Mouse (Mus musculus): ENCODE measurements around the gene Ckap4.
"Not testable (repeated sequence)": the region's sequence is repeated elsewhere in the genome, so short reads cannot be mapped to it uniquely, and the experiment has no call there.

The Ckap4 gene

GRCm38 (mm10) chr10:84498867-84499266, 35.0 kb downstream of the Ckap4 start:
- no peak for DNase-seq (ENCODE audit: low read depth)

DNA sequence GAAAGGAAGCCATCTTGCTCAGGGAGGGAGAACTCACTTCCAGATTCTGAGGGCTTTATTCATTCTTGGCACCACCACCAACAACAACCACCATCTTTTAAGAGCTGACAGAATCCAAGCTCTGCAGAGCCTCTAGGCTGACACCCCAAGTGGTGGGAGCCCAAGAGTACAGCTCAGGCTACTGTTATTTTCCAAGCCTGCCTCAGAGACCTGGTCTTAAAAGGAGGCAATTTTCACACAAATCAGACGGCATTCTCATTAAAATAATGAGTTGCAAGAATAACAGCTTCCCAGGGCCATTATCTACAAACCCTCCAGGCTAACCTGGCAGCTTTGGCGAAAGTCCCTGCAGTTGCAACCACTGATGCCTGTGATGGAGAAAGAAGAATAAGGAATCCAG, 37.1 kb downstream of the Ckap4 start:
- DNase-seq (ENCODE audit: low read depth), result no peak

DNA sequence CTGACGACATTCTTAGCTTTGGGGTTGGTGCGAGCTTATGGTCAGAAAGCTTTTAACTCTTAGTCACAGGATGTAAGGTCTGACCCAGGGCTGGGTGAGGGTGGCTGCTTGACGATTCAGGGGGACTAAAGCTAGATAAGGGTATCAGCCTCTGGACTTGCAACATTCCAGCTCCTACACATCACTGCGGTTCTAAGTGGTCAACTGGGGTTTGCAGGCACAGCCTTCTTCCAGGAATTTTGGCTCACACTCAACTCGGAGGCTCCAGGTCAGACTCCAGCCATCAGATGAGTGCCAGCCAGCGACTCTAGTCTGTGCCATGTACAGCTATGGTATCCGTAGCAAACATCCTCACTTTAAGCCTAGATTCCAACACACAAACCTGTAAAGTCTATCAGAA, 39.4 kb downstream of the Ckap4 start:
- DNase-seq (ENCODE audit: low read depth), result no peak

GRCm38 (mm10) chr10:84490115-84490514, 43.7 kb downstream of the Ckap4 start:
- no peak for DNase-seq (ENCODE audit: low read depth)

DNA sequence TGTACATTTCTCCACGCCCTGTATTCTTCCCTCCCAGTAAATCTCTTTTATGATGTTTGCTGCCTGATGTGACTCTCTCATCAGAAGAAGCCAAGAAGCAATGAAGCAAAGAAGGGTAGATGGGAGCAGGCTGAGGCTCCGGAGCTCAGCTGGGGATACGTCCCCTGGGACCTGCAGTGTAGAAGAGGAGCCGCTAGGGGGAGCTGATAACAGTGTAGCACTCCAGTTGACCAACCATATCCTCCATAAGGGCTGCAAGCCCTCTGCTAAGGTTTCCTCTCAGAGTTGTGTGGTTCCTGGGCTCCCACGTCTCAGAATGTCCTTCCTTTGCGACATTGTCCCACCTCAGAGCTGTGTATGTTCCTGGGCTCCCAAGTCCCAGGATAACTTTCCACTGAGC, 45.5 kb downstream of the Ckap4 start:
- peak; percentile 69 for DNase-seq (ENCODE audit: low read depth)

DNA sequence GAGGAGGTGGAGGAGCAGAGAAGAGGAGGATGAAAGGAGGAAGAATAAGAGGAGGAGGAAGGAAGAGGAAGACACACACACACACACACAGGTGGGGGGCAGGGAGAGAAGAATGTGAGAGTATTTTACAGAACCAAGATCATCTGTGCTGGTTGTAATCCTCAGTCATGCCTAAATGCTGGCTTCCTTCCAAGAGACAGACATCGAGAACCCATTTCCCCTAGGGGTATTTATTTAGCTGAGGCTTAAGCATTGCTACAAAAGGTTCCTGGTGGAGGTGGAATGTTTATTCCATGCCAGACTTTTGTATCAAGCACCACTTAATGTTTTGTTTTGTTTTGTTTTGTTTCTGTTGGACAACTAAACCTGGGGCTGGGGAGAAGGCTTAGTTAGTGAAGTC, 49.2 kb downstream of the Ckap4 start:
- DNase-seq (ENCODE audit: low read depth), result peak; percentile 45

DNA sequence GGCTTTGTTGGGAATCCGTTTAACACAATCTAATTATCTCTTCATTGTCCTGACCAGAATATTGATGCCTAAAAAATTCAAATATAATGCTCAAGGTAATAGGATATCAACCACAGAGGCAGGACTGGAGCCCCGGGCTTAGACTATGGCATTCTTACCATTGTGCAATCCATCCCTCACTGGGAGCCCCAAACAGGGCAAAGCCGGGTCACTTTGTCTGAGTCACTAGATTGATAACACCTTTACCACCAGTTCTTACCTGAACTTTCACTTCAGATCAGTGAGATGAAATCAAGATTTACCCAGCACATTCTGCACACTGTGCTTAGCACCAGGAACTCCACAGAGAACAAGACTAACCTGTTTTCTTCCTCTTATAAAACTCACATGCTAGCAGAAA, 50.3 kb downstream of the Ckap4 start:
- DNase-seq (ENCODE audit: low read depth), result peak; percentile 37

DNA sequence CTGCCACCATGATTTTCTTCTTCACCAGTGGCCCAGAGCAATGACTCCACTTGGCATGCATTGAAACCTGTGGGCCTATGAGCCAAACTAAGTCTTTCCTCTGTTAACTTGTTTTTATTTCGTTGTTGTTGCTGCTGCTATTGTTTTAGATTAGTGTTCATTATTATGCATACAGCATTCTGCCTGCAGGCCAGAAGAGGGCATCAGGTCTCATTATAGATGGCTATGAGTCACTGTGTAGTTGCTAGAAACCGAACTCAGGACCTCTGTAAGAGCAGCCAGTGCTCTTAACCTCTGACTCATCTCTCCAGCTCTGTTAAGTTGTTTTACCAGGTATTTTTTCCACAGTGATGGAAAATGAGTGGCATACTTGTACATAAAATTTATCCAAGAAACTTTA, 50.8 kb downstream of the Ckap4 start:
- peak; percentile 38 for DNase-seq (ENCODE audit: low read depth)

GRCm38 (mm10) chr10:84482418-84482817, 51.4 kb downstream of the Ckap4 start:
- DNase-seq (ENCODE audit: low read depth), result not testable (repeated sequence)

- peak; percentile 78 for DNase-seq (ENCODE audit: low read depth)
Observed at GRCm38 (mm10) chr10:84481327-84481671, 52.6 kb downstream of the Ckap4 start.

DNA sequence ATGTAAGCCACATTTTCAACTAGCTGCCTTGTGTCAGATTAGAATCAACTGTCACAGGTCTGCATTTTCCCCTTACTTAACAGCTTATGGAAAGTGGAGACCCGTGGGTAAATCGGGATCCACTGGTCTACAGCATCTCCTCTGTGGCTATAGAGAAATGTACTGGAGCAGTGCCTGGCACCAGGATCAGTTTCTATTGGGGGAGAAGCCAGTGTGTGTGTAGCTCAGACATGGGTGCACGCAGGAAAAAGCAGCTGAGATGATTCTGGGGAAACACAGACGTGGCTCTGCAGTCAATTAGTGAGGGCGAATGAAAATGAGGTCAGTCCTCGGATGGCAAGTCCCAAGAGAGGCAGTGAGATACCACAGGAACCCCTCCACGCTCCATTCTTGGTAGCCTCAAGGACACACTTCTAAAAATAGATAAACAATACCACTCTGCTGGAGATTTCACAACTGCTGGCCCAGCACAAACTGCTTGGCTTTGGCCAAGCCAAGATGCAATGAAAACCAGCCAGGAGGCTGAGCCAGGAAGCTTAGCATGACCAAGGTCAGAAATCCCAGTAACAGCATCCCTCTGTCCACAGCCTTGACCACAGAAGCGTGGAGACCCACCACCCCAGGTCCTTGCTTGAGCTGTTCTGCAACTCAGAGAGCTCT, 53.1 kb downstream of the Ckap4 start:
- DNase-seq (ENCODE audit: low read depth), result peak; percentile 90

DNA sequence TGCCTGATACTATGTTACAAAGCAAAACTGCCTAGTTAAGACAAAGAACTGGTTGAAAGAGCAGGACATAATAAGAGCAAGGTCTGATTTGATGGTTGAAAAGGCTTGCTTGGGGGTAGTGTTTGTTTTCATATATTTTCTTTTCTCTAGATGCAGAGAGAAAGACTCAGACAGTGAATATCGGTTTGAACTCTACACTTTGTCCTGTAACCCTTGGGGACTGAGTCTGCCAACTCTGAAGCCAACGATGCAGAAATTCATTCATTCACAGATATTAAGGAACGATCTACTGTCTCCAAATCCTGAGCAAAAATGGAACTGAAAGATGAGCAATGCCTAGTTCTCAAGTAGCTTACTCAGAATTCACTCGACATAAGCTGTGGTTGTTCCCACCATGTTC, 53.7 kb downstream of the Ckap4 start:
- no peak for DNase-seq (ENCODE audit: low read depth)

GRCm38 (mm10) chr10:84477613-84478076, 56.2 kb downstream of the Ckap4 start:
- peak; percentile 31 for DNase-seq (ENCODE audit: low read depth)

DNA sequence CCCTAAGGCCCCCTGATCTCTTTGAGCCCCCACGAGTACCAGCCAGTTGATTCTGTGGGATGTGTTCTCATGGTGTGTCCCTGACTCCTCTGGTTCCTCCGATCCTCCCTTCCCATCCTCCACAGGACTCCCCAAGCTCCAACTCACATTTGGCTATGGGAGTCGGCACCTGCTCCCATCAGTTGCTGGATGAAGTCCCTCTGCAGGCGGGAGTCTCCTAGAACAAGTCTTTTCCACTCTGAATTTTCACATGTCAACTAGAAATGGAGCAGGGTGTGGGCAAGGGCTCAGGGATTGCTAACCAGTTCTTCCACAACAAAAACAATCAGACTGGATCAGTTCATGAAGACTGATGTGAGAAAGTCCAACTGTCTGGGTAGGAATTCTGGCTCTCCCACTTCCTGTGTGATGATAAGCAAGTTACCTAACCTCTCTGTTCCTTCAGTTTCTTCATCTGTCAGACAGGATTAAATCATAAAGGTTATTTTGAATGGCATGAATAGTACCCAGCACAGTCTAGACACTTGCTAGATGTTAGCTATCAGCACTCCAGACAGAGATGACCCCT, 56.7 kb downstream of the Ckap4 start:
- no peak for DNase-seq (ENCODE audit: low read depth)
